Mouse (Mus musculus) intestine, embryonic 16.5 days (tissue): ENCODE measurements around the gene Trabd. TPM values are rescaled to one million over a fixed set of nuclear protein-coding genes. Genes with fewer than 3 reads are reported as not detected.

Source experiments
- ATAC-seq: fragments of 200-750 bp; cut with Nextera tagmentation; 2 replicates; pipeline ENCODE4 v1.8.0; 2017; ENCODE audit warnings: moderate TSS enrichment, moderate library complexity
- H3K27ac ChIP-seq: fragments of 300-500 bp; sonication (generic); 2 replicates; pipeline ENCODE4 v1.5.1; 2014; ENCODE audit warnings: mild to moderate bottlenecking, low read length
- H3K27me3 ChIP-seq: fragments of 300-500 bp; sonication (generic); replicated peaks from 2 replicates; pipeline ENCODE4 v1.6.1; 2014; ENCODE audit warnings: low read length, control low read depth, mixed read lengths; ENCODE audit not compliant: control insufficient read depth, insufficient read depth
- H3K36me3 ChIP-seq: fragments of 300-500 bp; sonication (generic); 2 replicates; pipeline ENCODE4 v1.6.1; 2014; ENCODE audit warnings: low read length, control low read depth; ENCODE audit not compliant: control insufficient read depth, insufficient read depth
- H3K4me1 ChIP-seq: fragments of 300-500 bp; sonication (generic); 2 replicates; pipeline ENCODE4 v1.6.1; 2014; ENCODE audit warnings: low read length, control low read depth, mixed read lengths; ENCODE audit not compliant: control insufficient read depth, insufficient read depth
- H3K4me2 ChIP-seq: fragments of 300-500 bp; sonication (generic); 2 replicates; pipeline ENCODE4 v1.6.1; 2014; ENCODE audit warnings: low read depth, low read length, control low read depth
- H3K4me3 ChIP-seq: fragments of 300-500 bp; sonication (generic); 2 replicates; pipeline ENCODE4 v1.5.1; 2014; ENCODE audit warnings: mild to moderate bottlenecking, low read length
- H3K9ac ChIP-seq: fragments of 300-500 bp; sonication (generic); 2 replicates; pipeline ENCODE4 v1.6.1; 2014; ENCODE audit warnings: low read depth, low read length
- H3K9me3 ChIP-seq: fragments of 300-500 bp; sonication (generic); 2 replicates; pipeline ENCODE4 v1.6.1; 2016; ENCODE audit warnings: low read length, control low read depth; ENCODE audit not compliant: control insufficient read depth
- WGBS: fragments of 180-500 bp; shearing (Covaris S2); extraction: QIAGEN DNeasy Blood & Tissue Kit; methylation state at CpG from one replicate; pipeline ENCODE4 v1.1.7; 2014; 5-methylcytosine and 5-hydroxymethylcytosine counted together
- polyA plus RNA-seq: library from polyadenylated mRNA; unstranded; fragments of >200 nt; fragmentation: Nextera tagmentation; extraction: Ambion mirVana; gene quantifications from 2 replicates; pipeline ENCODE4 v1.2.1, GENCODE M21; 2015

Trabd gene
- polyA plus RNA-seq, 1 experiment from 2014 or later: 53.2 TPM

DNA sequence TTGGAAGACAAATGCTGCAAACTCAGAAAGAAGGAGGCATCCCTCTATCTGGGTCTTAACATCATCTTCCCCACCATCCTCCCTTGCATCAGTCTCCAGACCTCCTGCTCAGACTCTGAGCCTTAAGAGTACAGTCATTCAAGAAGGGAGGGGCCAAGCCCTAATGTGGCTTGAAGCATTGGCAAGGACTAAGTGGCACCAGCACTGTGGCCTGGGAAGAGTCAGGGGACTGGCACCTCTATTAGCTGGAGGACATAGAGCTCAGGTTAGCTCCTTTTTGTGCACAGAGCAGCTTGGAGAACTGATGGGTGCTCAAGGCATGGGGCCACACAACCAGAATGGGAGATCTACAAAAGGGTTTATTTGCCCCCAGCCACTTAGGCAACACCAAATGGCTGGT lies 55.3 kb downstream of the Trabd start:
- Histone ChIP-seq H3K4me3 (no peak overlapping the region), H3K27ac (no peak overlapping the region)

DNA sequence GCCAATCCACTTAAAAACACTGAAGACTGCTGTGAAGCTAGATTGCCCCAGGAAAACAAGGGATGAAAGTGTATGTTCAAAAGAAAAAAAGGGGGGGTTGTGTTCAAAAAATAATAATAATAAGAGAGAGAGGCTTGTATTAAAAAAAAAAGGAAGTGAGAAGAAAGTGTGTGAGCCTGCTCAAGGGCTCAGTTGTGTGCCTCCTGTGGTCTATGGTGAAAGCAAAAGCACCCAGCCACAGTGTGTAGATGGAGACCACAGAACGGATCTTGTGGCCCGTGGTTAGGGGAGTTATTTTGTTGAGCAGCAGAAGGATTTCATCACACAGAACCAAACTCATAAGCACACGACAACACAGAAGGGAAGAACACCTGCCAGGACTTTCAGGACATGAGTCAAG lies 56.4 kb downstream of the Trabd start:
- 78% methylated on average over 3 of the region's 3 CpGs for WGBS
- Histone ChIP-seq H3K9me3 (no peaks in the 10 kb centered on the region), H3K36me3 (no peaks in the 10 kb centered on the region), H3K27me3 (no peaks in the 10 kb centered on the region), H3K4me1 (peaks cover 12% of the 10 kb centered on the region), H3K4me2 (no peak overlapping the region), H3K27ac (no peak overlapping the region), H3K4me3 (no peak overlapping the region), H3K9ac (no peak overlapping the region)
- no peak for ATAC-seq

More for the DNA sequence above, 55.3 kb downstream of the Trabd start:
- peaks cover 12% of the 10 kb centered on the region for H3K4me1 ChIP-seq
- no peaks in the 10 kb centered on the region; the same call in 1 of the 2 replicates for H3K36me3 ChIP-seq
- no peak overlapping the region for H3K9ac ChIP-seq
- no peak overlapping the region for H3K4me2 ChIP-seq
- ATAC-seq: no peak
- H3K9me3 ChIP-seq: no peaks in the 10 kb centered on the region
- H3K27me3 ChIP-seq: no peaks in the 10 kb centered on the region

Other genes with a start within 250 kb of the Trabd start
- 45.7 and 46.3 TPM in 2 replicates for gene Pim3, start 212.9 kb upstream of the Trabd start, polyA plus RNA-seq
- gene Ttll8, start 120.7 kb upstream of the Trabd start, polyA plus RNA-seq: not detected in 2 replicates
- gene Mlc1, start 96.1 kb upstream of the Trabd start, polyA plus RNA-seq: not detected in 2 replicates
- not detected in 2 replicates for gene Mov10l1, start 92.2 kb upstream of the Trabd start, polyA plus RNA-seq
- 0.38 and 0.68 TPM in 2 replicates for gene Panx2, start 15.4 kb upstream of the Trabd start, polyA plus RNA-seq
- gene Selenoo, start 14.0 kb downstream of the Trabd start, polyA plus RNA-seq: 13.7 and 15.3 TPM in 2 replicates
- 8.6 and 9.3 TPM in 2 replicates for gene Tubgcp6, start 48.0 kb downstream of the Trabd start, polyA plus RNA-seq
- 25.3 and 27.6 TPM in 2 replicates for gene Hdac10, start 53.6 kb downstream of the Trabd start, polyA plus RNA-seq
- 2.7 and 3.1 TPM in 2 replicates for gene Mapk12, start 65.6 kb downstream of the Trabd start, polyA plus RNA-seq
- gene Mapk11, start 74.5 kb downstream of the Trabd start, polyA plus RNA-seq: 4.7 and 5.0 TPM in 2 replicates
- 98.5 and 104 TPM in 2 replicates for gene Plxnb2, start 105.7 kb downstream of the Trabd start, polyA plus RNA-seq
- 10.9 and 13.0 TPM in 2 replicates for gene Dennd6b, start 121.4 kb downstream of the Trabd start, polyA plus RNA-seq
- gene Ppp6r2, start 136.4 kb downstream of the Trabd start, polyA plus RNA-seq: 18.0 and 20.1 TPM in 2 replicates
- 32.0 and 33.4 TPM in 2 replicates for gene Sbf1, start 240.2 kb downstream of the Trabd start, polyA plus RNA-seq
- gene Adm2, start 247.6 kb downstream of the Trabd start, polyA plus RNA-seq: 1.5 and 2.0 TPM in 2 replicates